In the genomic region with DNA sequence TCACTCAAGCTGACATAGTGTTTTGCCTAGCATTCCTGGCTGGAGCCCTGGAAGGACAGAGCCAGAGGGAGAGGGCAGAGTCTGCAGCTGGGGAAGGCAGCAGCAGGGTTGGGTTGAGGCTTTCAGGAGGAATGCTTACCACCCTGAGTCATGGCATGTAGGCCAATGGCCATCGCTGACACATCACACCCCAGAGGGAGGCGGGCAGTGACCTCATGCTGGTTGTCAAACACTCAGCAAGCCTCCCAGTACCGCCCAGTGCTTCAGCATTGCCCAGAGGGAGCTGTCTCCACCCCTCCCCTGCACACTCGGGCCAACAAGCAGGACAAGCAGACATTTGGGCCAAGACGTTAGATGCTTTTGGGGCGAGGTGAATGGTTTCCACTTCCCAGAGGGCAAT, we compare ENCODE assay signal across 9 mouse cellular contexts. TPM values are rescaled to one million over a fixed set of nuclear protein-coding genes. Genes with fewer than 3 reads are reported as not detected.
A peak's percentile ranks its signal among the peaks of the same experiment; 100 is the strongest.
DNase-seq lines count a peak whose midpoint lies in the region; ATAC-seq and TF ChIP-seq lines count a peak whose summit lies in the region.
"Had no signal": no experiment of that assay in that cellular context is flagged by ENCODE, and none has a peak within 500 bp of the region (broad histone marks: within the 10 kb centered on the region; RNA-seq: fewer than 3 reads in every experiment).

No protein-coding gene starts in this region.

- no peak overlapping the region for H3K4me3 ChIP-seq in kidney, postnatal 0 days (replicated peaks; ENCODE audit: low read depth, low read length)
- no peak overlapping the region for H3K4me3 ChIP-seq in layer of hippocampus, adult 2 months
- H3K4me3 ChIP-seq: midbrain, embryonic 12.5 days had no signal

- H3K36me3 ChIP-seq in kidney, postnatal 0 days (ENCODE audit: insufficient read depth, low read length) = no peaks in the 10 kb centered on the region
- H3K36me3 ChIP-seq: midbrain, embryonic 12.5 days had no signal

- no peak overlapping the region; the same call in 1 of the 2 replicates for H3K27ac ChIP-seq in kidney, postnatal 0 days
- H3K27ac ChIP-seq in layer of hippocampus, adult 2 months = no peak overlapping the region
- H3K27ac ChIP-seq: midbrain, embryonic 12.5 days had no signal

- H3K27me3 ChIP-seq in kidney, postnatal 0 days (ENCODE audit: insufficient read depth, low read length) = no peaks in the 10 kb centered on the region
- H3K27me3 ChIP-seq: midbrain, embryonic 12.5 days had no signal

- 28% methylated on average over 6 of the region's 6 CpGs for WGBS in kidney, postnatal 0 days

- H3K4me1 ChIP-seq in kidney, postnatal 0 days (replicated peaks; ENCODE audit: insufficient read depth, low read length) = peaks cover 9% of the 10 kb centered on the region; the same call in 1 of the 2 replicates
- H3K4me1 ChIP-seq: midbrain, embryonic 12.5 days had no signal

- DNase-seq in adrenal gland, postnatal 14 days = peak; percentile 93
- DNase-seq in heart, adult 18-20 months = peak; percentile 89 to 94
- DNase-seq in kidney, postnatal 0 days (ENCODE audit: low spot score) = no peak
- DNase-seq in skeletal muscle tissue, adult 2 months (ENCODE audit: low read depth, low spot score) = peak; percentile 94
- no peak for DNase-seq in T-cell, adult 2 months (ENCODE audit: low spot score)
- DNase-seq in layer of hippocampus, adult 2 months (ENCODE audit: low spot score in 2 of 2) = no peak
- DNase-seq in frontal cortex, postnatal 10 days (ENCODE audit: low spot score in 2 of 2) = no peak

- H3K9me3 ChIP-seq in kidney, postnatal 0 days (replicated peaks; ENCODE audit: low read length) = no peaks in the 10 kb centered on the region
- H3K9me3 ChIP-seq: midbrain, embryonic 12.5 days had no signal

- H3K4me2 ChIP-seq in kidney, postnatal 0 days (ENCODE audit: low read length) = no peak overlapping the region
- H3K4me2 ChIP-seq: midbrain, embryonic 12.5 days had no signal

- ATAC-seq in kidney, postnatal 0 days (replicated peaks; ENCODE audit: low FRiP score, low read depth) = peak; percentile 60; the same call in 1 of the 2 replicates
- no peak for ATAC-seq in activated CD4-positive, CD25-positive, alpha-beta regulatory T cell, adult 4 months

- TF ChIP-seq CTCF in kidney, postnatal 0 days (IDR thresholded peaks at IDR 0.05; ENCODE audit: low read depth) = no peak
- TF ChIP-seq CTCF in layer of hippocampus, adult 2 months (conservative IDR thresholded peaks at IDR 0.05) = no peak

- H3K9ac ChIP-seq in kidney, postnatal 0 days (ENCODE audit: low read depth, low read length) = no peak overlapping the region
- H3K9ac ChIP-seq: midbrain, embryonic 12.5 days had no signal

RNA-seq across cellular contexts. Expression of a gene that starts 46.5 kb away (rescaled TPM):
- total RNA-seq in adrenal gland, postnatal 14 days (2021) = 30.6 and 36.6 TPM in 2 replicates
- total RNA-seq in heart, adult 18-20 months (2021) = 10 to 100 TPM; 22.7 to 25.7 TPM
- polyA plus RNA-seq in kidney, postnatal 0 days (2015; fragmentation: Nextera tagmentation; extraction: Ambion mirVana) = 15.1 and 15.2 TPM in 2 replicates
- polyA plus RNA-seq in activated CD4-positive, CD25-positive, alpha-beta regulatory T cell, adult 4 months (2017; shearing (Covaris generic)) = 1 to 10 TPM; 5.2 to 7.7 TPM
- total RNA-seq in layer of hippocampus, adult 2 months (2021) = 10 to 100 TPM; 35.6 to 35.8 TPM

Comparison
In these comparisons a context has a peak if more than half of its experiments do, and no peak if none do; other contexts are left out.
1. DNase-seq: peak in adrenal gland, postnatal 14 days (single experiment), heart, adult 18-20 months (2 of 2) and skeletal muscle tissue, adult 2 months (single experiment); none in kidney, postnatal 0 days (single experiment), T-cell, adult 2 months (single experiment), layer of hippocampus, adult 2 months (0 of 2) and frontal cortex, postnatal 10 days (0 of 2).